Mouse (Mus musculus): ENCODE data around the gene Zhx3.

- TF ChIP-seq CTCF (IDR thresholded peaks at IDR 0.05; ENCODE audit: low read depth, low read length) = no peak
- TF ChIP-seq POLR2A (IDR thresholded peaks at IDR 0.05; ENCODE audit: extremely low read depth, insufficient read depth, low read length) = no peak
Measured at GRCm38 (mm10) chr2:160729436-160729835, 143.4 kb downstream of the Zhx3 start.

Measured in liver, adult 2 months (tissue).